Mouse (Mus musculus) effector memory CD4-positive, alpha-beta T cell, adult 5 months (primary cell): Measurements from ENCODE around the gene Svop. TPM values are rescaled to one million over a fixed set of nuclear protein-coding genes. Genes with fewer than 3 reads are reported as not detected.

ENCODE experiments used
- polyA plus RNA-seq: library from polyadenylated mRNA; unstranded; fragments of 100-300 nt; shearing (Covaris generic); gene quantifications from one replicate; pipeline ENCODE4 v1.2.1, GENCODE M21; 2017

The Svop gene
- polyA plus RNA-seq = 0.11 TPM

GRCm38 (mm10) chr5:114091057-114091807 lies at the start of gene Svop:
TSS of gene Svop (minus strand) at chr5:114091570.

GRCm38 (mm10) chr5:114130211-114130605 lies 38.8 kb upstream of the Svop start, which contains the start of gene Ung:
TSS of gene Ung (plus strand) at chr5:114130386.

GRCm38 (mm10) chr5:114127374-114128349 lies 36.3 kb upstream of the Svop start, which contains the start of gene Alkbh2:
TSS of gene Alkbh2 (minus strand) at chr5:114128218.

GRCm38 (mm10) chr5:114065161-114065560 lies 26.2 kb downstream of the Svop start, which contains the start of gene Usp30:
TSS of gene Usp30 (plus strand) at chr5:114065461.

GRCm38 (mm10) chr5:114003542-114003941 lies 87.8 kb downstream of the Svop start, which contains the start of gene Dao:
TSS of gene Dao (plus strand) at chr5:114003703.

GRCm38 (mm10) chr5:113993487-113994465 lies 97.6 kb downstream of the Svop start, which contains the start of gene Ssh1:
TSS of gene Ssh1 (minus strand) at chr5:113993894.

Other genes with a start within 250 kb of the Svop start
- gene Coro1c, start 182.8 kb downstream of the Svop start, polyA plus RNA-seq = 83.8 TPM
- 31.8 TPM for gene Ssh1, start 97.7 kb downstream of the Svop start, polyA plus RNA-seq
- gene Dao, start 87.9 kb downstream of the Svop start, polyA plus RNA-seq = not detected
- 5.4 TPM for gene Usp30, start 26.1 kb downstream of the Svop start, polyA plus RNA-seq
- 9.1 TPM for gene Alkbh2, start 36.6 kb upstream of the Svop start, polyA plus RNA-seq
- gene Ung, start 38.8 kb upstream of the Svop start, polyA plus RNA-seq = 3.5 TPM
- gene Acacb, start 55.0 kb upstream of the Svop start, polyA plus RNA-seq = 0.77 TPM
- not detected for gene Foxn4, start 182.2 kb upstream of the Svop start, polyA plus RNA-seq
- gene Myo1h, start 197.6 kb upstream of the Svop start, polyA plus RNA-seq = 2.8 TPM